Mouse (Mus musculus): ENCODE results near the gene Rhox4f.
"Not testable (repeated sequence)": the region's sequence is repeated elsewhere in the genome, so short reads cannot be mapped to it uniquely, and the experiment has no call there.

Gene Rhox4f

DNA sequence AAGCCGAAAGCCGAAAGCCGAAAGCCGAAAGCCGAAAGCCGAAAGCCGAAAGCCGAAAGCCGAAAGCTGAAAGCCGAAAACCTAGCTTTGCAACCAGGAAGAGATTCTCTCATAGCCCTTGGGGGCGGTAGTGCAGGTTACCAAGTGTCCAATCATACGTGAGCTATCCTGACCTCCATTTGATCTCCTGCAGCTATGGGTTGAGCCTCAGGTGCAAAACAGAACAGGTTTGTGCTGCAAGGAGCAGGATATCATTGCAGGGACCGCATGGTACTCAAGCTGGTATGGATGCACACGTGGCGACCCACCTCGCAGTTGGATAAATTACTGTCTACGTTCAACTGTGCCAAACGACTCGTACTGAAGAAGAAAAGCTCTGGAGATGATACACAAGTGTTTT is at the start of gene Rhox4f:
Rhox4f (minus strand) TSS at position 101 of the 400 bp plus-strand sequence.
- DNase-seq (ENCODE audit: low read depth, low spot score) = not testable (repeated sequence)

GRCm38 (mm10) chrX:37651227-37651626 is 43.7 kb upstream of the Rhox4f start, which contains the start of gene Rhox4g:
Rhox4g (minus strand) TSS chrX:37651327.
- not testable (repeated sequence) for DNase-seq (ENCODE audit: low read depth, low spot score)

DNA sequence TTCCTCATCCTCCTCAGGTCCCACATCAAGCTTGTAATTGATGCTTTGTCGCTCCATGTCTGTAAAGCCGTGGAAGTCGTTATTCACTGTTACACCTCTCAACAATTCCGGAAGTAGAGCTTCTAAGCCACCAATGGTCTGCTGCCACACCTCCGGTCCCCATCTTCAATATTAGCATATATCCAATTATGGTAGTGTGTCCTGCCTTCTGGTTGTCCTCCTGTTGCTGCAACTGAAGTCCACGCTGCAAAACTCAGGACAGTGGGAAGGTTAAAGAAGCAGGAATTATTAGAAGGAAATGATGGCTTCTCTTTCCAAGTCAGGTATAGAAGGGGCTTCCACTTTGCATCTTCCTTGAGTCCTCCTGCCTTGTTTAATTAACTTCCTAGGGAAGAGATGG is 35.9 kb upstream of the Rhox4f start, which contains the start of gene Rhox2g:
Rhox2g (minus strand) TSS at position 101 of the 400 bp plus-strand sequence.
- DNase-seq (ENCODE audit: low read depth, low spot score) = not testable (repeated sequence)

DNA sequence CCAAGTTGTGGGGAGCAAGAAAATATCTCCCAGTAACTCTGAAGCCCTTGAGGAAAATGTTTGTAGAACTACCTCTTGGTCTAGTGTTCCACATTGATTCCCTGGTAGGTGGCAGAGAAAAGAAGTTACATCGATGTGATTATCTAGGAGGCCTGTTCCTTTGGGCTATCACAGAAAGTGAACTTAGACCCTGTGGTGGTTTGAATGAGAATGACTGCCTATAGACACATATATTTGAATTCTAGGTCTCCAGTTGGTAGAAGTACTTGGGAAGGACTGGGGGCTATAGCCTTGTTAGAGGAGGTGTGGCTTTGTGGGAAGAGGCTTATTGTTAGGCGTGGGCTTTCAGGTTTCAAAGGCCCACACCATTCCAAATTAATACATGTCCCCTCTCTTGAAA is 21.0 kb upstream of the Rhox4f start, which contains the start of gene Rhox3g:
Rhox3g (minus strand) TSS at position 101 of the 400 bp plus-strand sequence.
- DNase-seq (ENCODE audit: low read depth, low spot score) = not testable (repeated sequence)

GRCm38 (mm10) chrX:37580692-37581091 is 26.8 kb downstream of the Rhox4f start, which contains the start of gene Rhox3f:
Rhox3f (plus strand) TSS chrX:37580992.
- DNase-seq (ENCODE audit: low read depth, low spot score) = not testable (repeated sequence)

GRCm38 (mm10) chrX:37572638-37573037 is 34.9 kb downstream of the Rhox4f start:
- not testable (repeated sequence) for DNase-seq (ENCODE audit: low read depth, low spot score)

- DNase-seq (ENCODE audit: low read depth, low spot score) = not testable (repeated sequence)
Measured at GRCm38 (mm10) chrX:37571105-37571504, 36.4 kb downstream of the Rhox4f start, which contains the start of gene Rhox2f. Rhox2f (plus strand) TSS chrX:37571405.

GRCm38 (mm10) chrX:37557112-37557511 is 50.4 kb downstream of the Rhox4f start, which contains the start of gene Rhox4e:
Rhox4e (plus strand) TSS chrX:37557412.
- not testable (repeated sequence) for DNase-seq (ENCODE audit: low read depth, low spot score)

All from retina, adult 2 months (tissue).